Mouse (Mus musculus): ENCODE results near the gene Gm43517. TPM values are rescaled to one million over a fixed set of nuclear protein-coding genes. Genes with fewer than 3 reads are reported as not detected.

The Gm43517 gene
- total and polyA plus RNA-seq, 3 experiments, result not detected

DNA sequence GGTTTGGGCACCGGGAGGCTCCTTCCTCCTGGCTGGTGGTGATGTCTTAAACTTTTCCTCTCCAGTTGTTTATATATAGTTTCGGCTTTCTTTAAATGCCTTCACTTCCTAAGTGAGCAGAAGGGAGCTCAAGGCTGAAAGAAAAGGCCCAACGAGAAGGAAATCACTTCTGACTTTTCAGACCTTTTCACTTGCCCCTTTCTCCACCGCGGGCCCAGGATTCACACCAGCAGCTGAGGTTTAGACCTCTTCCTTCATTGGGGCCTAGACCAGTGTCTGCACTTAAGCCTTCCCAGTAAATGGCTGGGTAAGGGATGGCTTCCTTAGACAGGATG lies 16.8 kb downstream of the Gm43517 start:
- no peak for DNase-seq

DNA sequence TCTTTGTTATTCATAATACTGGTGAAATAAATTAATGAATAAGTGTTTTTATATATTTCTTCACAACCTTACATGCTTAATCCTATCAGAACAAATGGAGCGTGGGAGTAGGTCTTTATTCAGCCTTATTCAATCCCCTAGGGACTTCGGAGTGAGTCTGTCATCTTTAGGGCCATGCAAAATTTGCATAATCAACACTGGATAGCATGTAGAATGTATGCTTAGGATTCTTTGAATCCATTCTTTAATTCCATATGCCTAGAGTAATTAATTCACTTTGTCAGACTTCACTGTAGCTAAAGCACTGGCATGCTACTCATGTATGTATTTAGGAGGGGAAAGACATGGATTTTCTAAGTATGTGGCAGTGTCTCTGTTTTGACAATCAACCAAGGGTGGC lies 24.9 kb downstream of the Gm43517 start:
- no peak for DNase-seq

DNA sequence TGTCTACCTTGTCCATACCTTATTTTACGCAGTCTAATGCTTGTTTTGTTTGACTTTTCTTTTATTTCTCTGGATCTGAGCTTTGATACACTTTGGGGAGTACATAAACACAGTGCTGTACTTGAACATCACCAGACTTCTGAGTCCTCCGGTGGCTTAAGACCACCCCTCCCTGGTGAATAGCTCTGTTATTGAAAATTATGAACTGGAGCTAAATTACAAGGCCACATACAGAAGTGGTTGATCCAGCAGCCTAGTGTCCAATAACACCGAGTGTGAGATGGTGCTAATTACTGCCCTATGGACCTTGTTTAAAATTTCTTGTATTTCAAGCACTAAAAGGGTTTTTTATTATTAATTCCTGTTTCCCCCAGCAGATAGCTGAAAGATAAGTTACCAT lies 33.0 kb downstream of the Gm43517 start:
- DNase-seq, result no peak

Other genes starting within 250 kb of the Gm43517 start
- gene Foxg1, start 2.5 kb upstream of the Gm43517 start, total RNA-seq (2021), result not detected
- gene Foxg1, start 2.5 kb upstream of the Gm43517 start, polyA plus RNA-seq (2012; rRNA removed), result not detected in 2 replicates

All from adrenal gland, adult 2 months (tissue).